Mouse (Mus musculus) olfactory bulb, adult 2 months (tissue): Measurements from ENCODE around the gene Tcl1b1. TPM values are rescaled to one million over a fixed set of nuclear protein-coding genes. Genes with fewer than 3 reads are reported as not detected.
"Not testable (repeated sequence)": the region's sequence is repeated elsewhere in the genome, so short reads cannot be mapped to it uniquely, and the experiment has no call there.

ENCODE experiments used
- H3K27ac ChIP-seq: fragments of 200-500 bp; 2 replicates; pipeline ENCODE4 v1.5.1; 2012; ENCODE audit warnings: low read depth, low read length; ENCODE audit not compliant: insufficient read depth
- H3K4me1 ChIP-seq: fragments of 200-500 bp; 2 replicates; pipeline ENCODE4 v1.6.1; 2012; ENCODE audit warnings: low read length; ENCODE audit not compliant: control insufficient read depth, insufficient read depth
- H3K4me3 ChIP-seq: fragments of 200-500 bp; 2 replicates; pipeline ENCODE4 v1.5.1; 2012; ENCODE audit warnings: mild to moderate bottlenecking, low read depth, low read length, moderate library complexity; ENCODE audit not compliant: insufficient read depth
- CTCF ChIP-seq: fragments of 200-500 bp; IDR thresholded peaks from 2 replicates; pipeline ENCODE4 v1.5.1; 2012; ENCODE audit warnings: low read depth, mild to moderate bottlenecking, low read length, moderate library complexity; ENCODE audit not compliant: insufficient read depth
- POLR2A ChIP-seq: fragments of 200-500 bp; IDR thresholded peaks from 2 replicates; pipeline ENCODE4 v1.6.1; 2012; ENCODE audit warnings: mild to moderate bottlenecking, low read depth, low read length, moderate library complexity; ENCODE audit not compliant: insufficient read depth
- WGBS: fragments of 180-500 bp; shearing (Covaris S2); methylation state at CpG from one replicate; pipeline ENCODE4 v1.1.7; 2018; 5-methylcytosine and 5-hydroxymethylcytosine counted together
- polyA plus RNA-seq: library from polyadenylated mRNA; stranded (reverse); fragments of >200 nt; gene quantifications from 2 replicates; pipeline ENCODE4 v1.2.4, GENCODE M21; 2012; ENCODE audit warnings: low replicate concordance; ENCODE audit not compliant: missing spikeins, insufficient read depth, insufficient read length

The Tcl1b1 gene
- polyA plus RNA-seq, 1 experiment, result not detected

DNA sequence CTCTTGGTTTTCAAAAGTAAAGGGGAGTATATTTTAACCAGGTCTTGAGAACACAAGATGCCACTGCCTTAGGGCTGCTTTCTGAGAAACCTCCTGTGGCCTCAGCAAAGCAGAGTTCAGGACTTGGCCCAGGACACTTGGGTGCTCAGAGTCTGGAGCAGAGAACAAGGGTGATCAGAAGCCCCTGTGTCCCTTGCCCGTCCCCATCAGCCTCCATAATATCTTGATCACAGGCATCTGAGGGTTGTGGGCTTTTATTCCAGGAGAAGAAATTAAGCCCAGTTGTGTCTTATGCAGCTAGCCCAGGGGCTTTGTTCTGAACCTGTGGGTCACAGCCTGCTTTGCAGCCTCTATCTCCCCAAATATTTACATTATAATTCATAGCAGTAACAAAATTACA lies 42.2 kb downstream of the Tcl1b1 start, which contains the start of gene Tcl1b4:
Tcl1b4 (plus strand) TSS at position 301 of the 400 bp plus-strand sequence.
- not testable (repeated sequence) for H3K4me1 ChIP-seq, H3K4me3 ChIP-seq, H3K27ac ChIP-seq
- 83% methylated on average over 1 of the region's 1 CpGs for WGBS

DNA sequence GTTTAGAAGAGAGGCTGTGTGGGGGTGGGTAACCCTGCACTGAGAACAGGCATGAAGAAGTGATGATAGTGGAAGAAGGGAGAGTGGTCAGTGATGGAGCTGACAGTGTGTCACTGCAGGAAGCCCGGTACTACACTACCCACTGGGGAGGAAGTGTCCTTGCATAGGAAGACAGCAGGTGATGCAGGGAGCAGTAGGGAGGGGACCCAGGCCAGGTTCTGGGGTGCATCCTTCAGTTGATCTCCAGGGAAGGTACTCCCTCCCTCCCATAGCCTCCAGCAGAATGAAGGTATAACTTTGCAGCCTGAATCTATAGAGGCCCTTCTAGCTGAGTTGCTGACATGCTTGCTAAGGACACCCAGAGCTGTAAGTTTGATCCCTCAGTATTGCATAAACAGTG lies 47.6 kb downstream of the Tcl1b1 start:
- Histone ChIP-seq H3K4me1 (no peaks in the 10 kb centered on the region), H3K27ac (no peak overlapping the region), H3K4me3 (no peak overlapping the region)
- WGBS, result 94% methylated on average over 1 of the region's 1 CpGs
- TF ChIP-seq POLR2A, result no peak
- no peak for TF ChIP-seq CTCF

- 93% methylated on average over 1 of the region's 1 CpGs for WGBS
- Histone ChIP-seq H3K27ac (no peak overlapping the region), H3K4me3 (no peak overlapping the region), H3K4me1 (no peaks in the 10 kb centered on the region)
- TF ChIP-seq POLR2A, result no peak
- no peak for TF ChIP-seq CTCF
Observed at GRCm38 (mm10) chr12:105208441-105208840, 49.0 kb downstream of the Tcl1b1 start.

DNA sequence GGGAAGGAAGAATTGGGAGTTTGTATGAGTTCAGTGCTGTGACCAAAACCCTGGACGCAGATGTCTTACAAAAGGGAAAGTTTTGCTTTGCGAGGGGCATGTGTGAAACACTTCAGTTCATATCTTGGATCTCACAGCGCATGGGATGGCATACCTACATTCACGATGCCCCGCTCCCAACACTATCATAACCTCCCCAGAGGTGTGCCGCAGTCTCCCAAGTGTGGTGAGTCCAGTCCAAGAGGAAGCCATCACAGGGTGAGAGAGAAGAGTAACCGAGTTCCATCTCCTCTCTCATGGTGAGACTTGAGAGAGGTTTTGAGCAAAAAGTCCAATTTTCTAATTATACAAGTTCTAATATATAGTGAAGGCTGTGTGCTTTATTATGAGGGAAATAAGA lies 49.7 kb downstream of the Tcl1b1 start:
- Histone ChIP-seq H3K27ac (no peak overlapping the region), H3K4me1 (no peaks in the 10 kb centered on the region), H3K4me3 (no peak overlapping the region)
- WGBS, result 96% methylated on average over 7 of the region's 7 CpGs
- TF ChIP-seq POLR2A, result no peak
- TF ChIP-seq CTCF, result no peak

Other genes with a start within 250 kb of the Tcl1b1 start
- not detected in 2 replicates for gene Syne3, start 149.9 kb upstream of the Tcl1b1 start, polyA plus RNA-seq
- not detected in 2 replicates for gene Glrx5, start 127.0 kb upstream of the Tcl1b1 start, polyA plus RNA-seq
- gene Tcl1b2, start 13.7 kb upstream of the Tcl1b1 start, polyA plus RNA-seq, result not detected in 2 replicates
- not detected in 2 replicates for gene Tcl1b5, start 16.7 kb downstream of the Tcl1b1 start, polyA plus RNA-seq
- not detected in 2 replicates for gene Tcl1b3, start 31.4 kb downstream of the Tcl1b1 start, polyA plus RNA-seq
- not detected in 2 replicates for gene Tcl1b4, start 42.3 kb downstream of the Tcl1b1 start, polyA plus RNA-seq
- not detected in 2 replicates for gene Tcl1, start 63.1 kb downstream of the Tcl1b1 start, polyA plus RNA-seq
- not detected in 2 replicates for gene Tunar, start 174.2 kb downstream of the Tcl1b1 start, polyA plus RNA-seq